Mouse (Mus musculus) fibroblast of lung, adult 2 months (primary cell): ENCODE data around the gene Fhit.
"Not testable (repeated sequence)": the region's sequence is repeated elsewhere in the genome, so short reads cannot be mapped to it uniquely, and the experiment has no call there.

Experiments used
- DNase-seq: peaks from one replicate; pipeline ENCODE4 v3.0.0-alpha.2; 2011; ENCODE audit warnings: low read depth

Gene Fhit

GRCm38 (mm10) chr14:11161751-11162231 is at the start of gene Fhit:
Fhit (minus strand) TSS chr14:11162035.
- DNase-seq: peak; percentile 86

- no peak for DNase-seq
These were observed 45.0 kb upstream of the Fhit start for GRCm38 (mm10) chr14:11206786-11207185.

- peak; percentile 36 for DNase-seq
These were observed 907 bp downstream of the Fhit start for GRCm38 (mm10) chr14:11160806-11161450.

- no peak for DNase-seq
These were observed 2.2 kb downstream of the Fhit start for GRCm38 (mm10) chr14:11159641-11160040.

- no peak for DNase-seq
These were observed 2.8 kb downstream of the Fhit start for GRCm38 (mm10) chr14:11159021-11159420.

GRCm38 (mm10) chr14:11157741-11158140 is 4.1 kb downstream of the Fhit start:
- no peak for DNase-seq

- DNase-seq: no peak
These were observed 10.1 kb downstream of the Fhit start for GRCm38 (mm10) chr14:11151634-11152321.

- DNase-seq: no peak
These were observed 27.8 kb downstream of the Fhit start for GRCm38 (mm10) chr14:11133787-11134735.

- DNase-seq: no peak
These were observed 29.0 kb downstream of the Fhit start for GRCm38 (mm10) chr14:11132637-11133474.

GRCm38 (mm10) chr14:11125096-11125495 is 36.7 kb downstream of the Fhit start:
- no peak for DNase-seq

GRCm38 (mm10) chr14:11119076-11119475 is 42.8 kb downstream of the Fhit start:
- DNase-seq: no peak

- DNase-seq: no peak
These were observed 76.2 kb downstream of the Fhit start for GRCm38 (mm10) chr14:11085596-11085995.

- no peak for DNase-seq
These were observed 77.9 kb downstream of the Fhit start for GRCm38 (mm10) chr14:11083946-11084345.

GRCm38 (mm10) chr14:11083462-11083861 is 78.4 kb downstream of the Fhit start:
- DNase-seq: no peak

GRCm38 (mm10) chr14:11063594-11063993 is 98.2 kb downstream of the Fhit start:
- DNase-seq: no peak

GRCm38 (mm10) chr14:11060221-11060620 is 101.6 kb downstream of the Fhit start:
- DNase-seq: no peak

- not testable (repeated sequence) for DNase-seq
These were observed 122.1 kb downstream of the Fhit start for GRCm38 (mm10) chr14:11039503-11040300.

GRCm38 (mm10) chr14:11021391-11021790 is 140.4 kb downstream of the Fhit start:
- DNase-seq: no peak

GRCm38 (mm10) chr14:10978651-10979050 is 183.2 kb downstream of the Fhit start:
- DNase-seq: no peak

- no peak for DNase-seq
These were observed 220.2 kb downstream of the Fhit start for GRCm38 (mm10) chr14:10941647-10942046.

GRCm38 (mm10) chr14:10933667-10934066 is 228.2 kb downstream of the Fhit start:
- DNase-seq: no peak
